Mouse (Mus musculus): Measurements from ENCODE around the gene Btbd18.
"Not testable (repeated sequence)": the region's sequence is repeated elsewhere in the genome, so short reads cannot be mapped to it uniquely, and the experiment has no call there.

Gene Btbd18

DNA sequence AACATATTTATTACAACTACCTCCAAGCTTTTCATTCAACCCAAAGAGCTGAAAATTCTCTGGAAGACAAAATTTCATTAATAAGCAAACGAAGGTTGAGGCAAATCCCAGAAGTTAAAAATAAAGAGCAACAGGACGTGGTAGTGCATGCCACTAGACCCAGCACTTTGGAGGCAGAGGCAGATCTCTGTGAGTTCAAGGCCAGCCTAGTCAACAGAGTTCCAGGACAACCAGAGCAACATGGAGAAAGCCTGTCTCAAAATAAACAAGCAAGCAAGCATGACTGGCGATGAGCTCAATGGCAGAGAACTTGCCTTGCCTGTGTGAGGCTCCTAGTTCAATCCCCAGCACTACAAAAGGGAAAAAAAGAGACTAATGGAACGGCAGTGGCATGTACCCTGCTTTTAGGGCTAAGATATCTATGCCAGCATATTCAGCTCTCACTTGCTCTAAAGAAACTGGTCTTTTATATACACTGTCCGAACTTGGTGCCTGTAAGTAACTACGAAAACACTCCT lies 11.8 kb upstream of the Btbd18 start:
- DNase-seq (ENCODE audit: low spot score) = no peak

DNA sequence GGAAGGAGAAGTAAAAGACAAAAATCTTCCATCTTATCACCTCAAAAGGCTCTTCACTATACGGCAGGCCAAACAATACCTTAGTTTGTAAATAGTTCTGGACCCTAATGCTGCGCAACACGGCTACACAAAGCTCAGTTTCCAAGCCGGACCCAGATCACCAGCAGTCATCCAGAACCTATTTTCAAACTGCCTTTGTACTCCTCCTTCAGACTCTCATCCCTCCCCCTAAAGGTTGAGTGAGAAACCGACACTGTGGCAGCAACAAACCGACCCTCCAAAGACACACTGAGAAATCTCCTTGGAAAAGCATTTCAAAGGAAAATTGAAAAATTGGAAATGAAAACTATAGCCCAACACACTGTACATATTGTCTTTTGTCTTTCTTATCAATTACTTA lies 10.5 kb upstream of the Btbd18 start:
- no peak for DNase-seq (ENCODE audit: low spot score)

DNA sequence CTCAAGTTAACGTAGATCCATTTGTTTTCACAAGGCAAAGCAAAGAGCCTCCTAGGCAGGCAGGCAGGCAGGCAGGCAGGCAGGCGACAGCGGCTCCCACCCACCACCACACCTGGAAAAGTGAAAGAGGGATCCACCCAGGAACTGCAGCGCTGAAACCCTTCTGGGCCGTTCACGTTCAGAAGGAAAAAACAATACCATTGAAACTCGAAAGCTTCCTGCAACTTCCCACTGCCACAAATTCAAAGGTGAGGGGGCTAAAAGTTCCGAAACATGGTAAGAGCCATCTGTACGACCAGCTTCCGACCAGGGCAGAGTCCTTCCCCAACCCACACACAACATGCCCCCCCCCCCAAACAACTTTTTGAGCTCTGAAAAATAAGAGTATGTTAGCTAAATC lies 9.2 kb upstream of the Btbd18 start:
- DNase-seq (ENCODE audit: low spot score) = no peak

DNA sequence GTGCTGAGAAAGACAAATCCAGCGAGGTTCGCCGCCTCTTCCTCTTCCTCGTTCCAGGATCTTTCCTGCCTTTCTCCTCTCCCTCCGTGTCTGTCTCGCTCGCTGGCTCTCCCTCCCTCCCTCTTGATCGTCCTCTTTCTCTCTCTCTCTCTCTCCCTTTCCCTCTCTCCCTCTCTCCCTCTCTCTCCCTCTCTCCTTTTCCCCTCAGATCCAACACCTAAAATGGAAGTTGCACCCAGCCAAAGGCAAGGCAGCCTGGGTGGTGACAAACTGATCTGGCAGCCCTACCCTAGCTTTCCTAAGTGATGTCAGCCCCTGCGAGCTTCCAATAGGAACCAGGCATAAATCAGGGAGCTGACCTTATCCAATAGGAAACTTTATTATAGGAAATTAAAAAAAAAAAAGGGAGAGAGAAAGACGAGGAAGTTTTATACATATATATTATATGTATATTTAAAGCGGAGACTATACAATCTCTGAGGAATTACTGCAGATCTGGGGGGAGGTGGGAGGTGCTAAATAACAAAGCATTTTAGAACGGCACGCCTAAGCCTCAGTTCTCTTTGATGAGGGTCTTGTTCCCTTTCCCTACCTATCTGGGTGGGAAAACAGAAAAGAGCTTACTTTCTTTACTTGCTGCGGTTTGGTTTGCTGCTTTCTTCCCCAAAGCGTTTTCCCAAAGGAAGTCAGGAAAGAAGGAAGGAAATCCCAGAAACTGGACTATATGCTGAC lies 8.2 kb upstream of the Btbd18 start, which contains the start of gene Ctnnd1:
Gene Ctnnd1, minus strand, starts transcription at position 302 of the 732 bp plus-strand sequence.
- peak; percentile 53 for DNase-seq (ENCODE audit: low spot score)

DNA sequence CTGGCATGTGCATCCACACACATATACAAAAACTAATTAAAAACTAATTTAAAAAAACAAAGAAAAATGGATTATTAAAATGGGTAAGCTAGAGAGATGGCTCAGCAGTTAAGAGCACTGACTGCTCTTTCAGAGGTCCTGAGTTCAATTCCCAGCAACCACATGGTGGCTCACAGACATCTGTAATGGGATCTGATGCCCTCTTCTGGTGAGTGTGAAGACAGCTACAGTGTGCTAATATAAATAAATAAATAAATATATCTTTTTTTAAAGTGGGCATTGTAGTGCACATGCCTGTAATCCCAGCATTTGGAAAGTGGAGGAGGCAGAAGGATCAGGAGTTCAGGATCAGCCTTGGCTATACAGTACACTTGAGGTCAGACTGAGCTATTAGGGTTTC lies 5.5 kb upstream of the Btbd18 start:
- no peak for DNase-seq (ENCODE audit: low spot score)

DNA sequence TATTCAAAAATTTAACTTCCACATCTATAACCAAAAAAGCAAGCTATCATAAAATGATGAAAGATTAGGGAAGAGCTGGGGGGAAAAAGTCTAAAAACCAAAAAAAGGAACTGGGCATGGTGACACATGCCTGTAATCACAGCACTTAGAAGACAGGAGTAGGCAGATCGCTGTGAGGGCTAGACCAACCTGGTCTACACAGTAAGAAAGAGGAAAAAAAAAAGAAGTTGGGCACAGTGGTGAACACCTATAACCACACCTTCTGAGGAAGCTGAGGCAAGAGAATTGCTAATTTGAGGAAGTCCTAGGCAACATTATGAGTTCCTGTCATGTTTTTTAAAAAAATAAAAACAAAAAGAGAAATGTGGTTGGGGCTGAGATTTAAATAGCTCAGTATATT lies 3.0 kb upstream of the Btbd18 start:
- no peak for DNase-seq (ENCODE audit: low spot score)

DNA sequence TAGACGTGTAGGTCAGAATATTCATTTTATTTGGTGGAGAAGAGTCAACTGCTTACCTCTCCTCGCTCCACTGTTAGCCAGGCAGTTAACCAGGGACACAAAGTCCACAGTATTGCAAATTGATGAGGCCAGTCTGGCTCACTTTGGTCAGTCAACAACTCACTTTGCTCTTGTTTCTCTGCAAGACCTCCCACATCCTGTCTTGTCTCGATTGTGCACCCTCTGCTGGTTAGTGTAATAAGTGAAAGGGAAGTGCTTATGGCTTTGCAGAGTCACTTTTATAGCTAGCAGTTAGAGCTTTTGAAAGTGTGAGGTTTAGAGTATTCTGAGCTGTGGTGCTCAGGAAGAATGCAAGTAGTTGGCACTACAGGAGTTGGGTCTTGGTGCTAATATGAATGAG lies 1.4 kb downstream of the Btbd18 start:
- peak; percentile 28 for DNase-seq (ENCODE audit: low spot score)

DNA sequence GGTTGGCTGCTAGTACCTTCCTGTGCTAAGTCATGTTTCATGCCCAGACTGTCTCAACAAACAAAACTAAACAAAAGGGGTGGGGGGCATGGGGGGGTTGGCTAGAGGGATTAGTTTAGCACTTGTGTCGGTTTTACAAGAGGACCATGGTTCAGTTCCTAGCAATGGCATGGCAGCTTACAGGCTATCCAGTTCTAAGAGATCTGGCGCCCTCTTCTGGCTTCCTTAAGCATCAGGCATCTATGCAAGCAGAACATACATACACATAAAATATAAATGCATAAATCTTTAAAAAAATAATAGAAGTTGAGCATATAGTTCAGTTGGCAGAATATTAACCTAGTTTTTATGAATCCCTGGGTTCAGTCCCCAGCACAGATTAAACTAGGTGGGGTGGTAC lies 4.0 kb downstream of the Btbd18 start:
- peak; percentile 36 for DNase-seq (ENCODE audit: low spot score)

DNA sequence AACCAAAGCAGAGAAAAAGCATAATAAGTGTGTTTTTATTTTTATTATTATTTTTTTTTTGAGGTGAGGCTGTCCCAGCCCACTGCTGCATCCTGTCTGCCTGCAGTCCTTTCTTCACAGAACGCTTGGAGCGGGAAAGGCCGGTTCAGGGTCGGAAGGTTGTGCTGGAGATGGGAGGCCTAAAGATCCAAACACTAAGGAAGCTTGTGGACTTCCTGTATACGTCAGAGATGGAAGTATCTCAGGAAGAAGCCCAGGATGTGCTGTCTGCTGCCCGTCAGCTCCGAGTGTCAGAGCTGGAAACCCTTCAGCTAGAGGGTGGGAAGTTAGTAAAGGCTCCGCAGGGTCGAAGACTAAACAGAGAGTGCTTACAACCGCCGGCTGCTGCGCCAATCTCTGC lies 7.2 kb downstream of the Btbd18 start:
- no peak for DNase-seq (ENCODE audit: low spot score)

DNA sequence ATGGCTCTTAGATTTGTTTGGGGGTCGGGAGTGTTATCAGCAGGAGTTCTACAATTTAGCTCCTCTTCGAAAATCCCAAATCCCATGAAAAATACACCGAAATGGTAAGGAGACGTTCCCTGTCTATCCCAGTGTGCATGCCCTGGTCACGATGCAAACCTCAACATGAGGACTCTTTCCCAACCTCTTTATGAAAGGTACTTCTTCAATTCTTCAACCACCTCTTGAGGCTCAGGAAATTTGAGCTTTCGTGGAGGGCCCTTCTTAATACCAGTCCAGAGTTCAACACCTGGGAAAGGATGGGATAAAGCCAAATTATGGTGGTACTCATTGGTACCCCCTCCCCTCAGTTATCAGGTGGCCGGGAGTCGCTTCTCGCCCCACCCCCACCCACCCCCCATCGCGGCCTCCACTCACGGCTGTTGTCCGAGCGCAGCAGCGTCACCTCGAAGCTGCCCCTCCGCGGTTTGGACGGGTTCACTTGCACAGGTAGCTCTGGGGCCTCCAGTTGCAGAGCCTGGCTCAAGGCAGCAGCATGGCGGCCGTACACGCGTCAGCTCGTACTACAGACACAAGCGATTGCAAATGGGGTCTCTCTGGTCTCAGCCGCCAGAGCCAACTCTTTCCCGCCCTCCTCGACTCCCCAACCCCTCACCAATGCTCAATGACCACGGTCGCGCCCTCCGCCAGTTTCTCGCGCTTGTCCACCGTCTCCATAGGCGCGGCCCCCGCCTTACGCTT lies 11.1 kb downstream of the Btbd18 start:
- DNase-seq (ENCODE audit: low spot score) = no peak

DNA sequence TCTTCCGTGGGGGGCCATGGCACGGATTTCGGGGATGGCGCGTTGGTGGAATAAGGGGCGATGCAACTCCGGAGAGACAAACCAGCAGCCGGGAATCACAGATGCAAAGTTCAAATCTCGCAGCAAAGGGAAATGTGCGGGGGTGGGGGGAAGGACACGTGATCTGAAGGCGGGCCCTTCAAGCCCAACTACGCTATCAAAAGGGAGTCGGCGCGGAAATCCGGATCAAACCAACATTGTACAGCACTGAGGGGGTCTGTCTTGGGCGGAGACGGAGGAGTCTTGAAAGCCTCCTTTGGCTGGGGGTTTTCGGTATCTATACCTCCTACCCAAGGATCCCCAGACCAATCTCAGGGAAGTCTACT lies 11.7 kb downstream of the Btbd18 start, which contains the start of gene Selenoh:
Gene Selenoh, minus strand, starts transcription at position 202 of the 365 bp plus-strand sequence.
- DNase-seq (ENCODE audit: low spot score) = peak; percentile 70

DNA sequence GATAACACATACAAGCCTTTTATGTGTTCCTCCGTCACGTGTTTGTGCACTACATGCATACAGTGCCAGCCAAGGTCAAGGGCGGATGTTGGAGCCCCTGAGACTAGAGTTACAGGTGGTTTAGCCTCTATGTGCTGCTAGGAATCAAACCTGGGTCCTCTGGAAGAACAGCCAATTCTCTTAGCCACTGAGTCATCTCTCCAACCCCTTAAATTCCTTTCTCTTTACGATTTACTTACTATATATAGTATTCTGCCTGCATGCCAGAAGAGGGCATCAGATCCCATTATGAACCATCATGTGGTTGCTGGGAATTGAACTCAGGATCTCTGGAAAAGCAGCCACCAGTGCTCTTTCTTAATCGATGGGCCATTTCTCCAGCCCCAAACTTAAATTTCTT lies 12.7 kb downstream of the Btbd18 start:
- DNase-seq (ENCODE audit: low spot score) = not testable (repeated sequence)

DNA sequence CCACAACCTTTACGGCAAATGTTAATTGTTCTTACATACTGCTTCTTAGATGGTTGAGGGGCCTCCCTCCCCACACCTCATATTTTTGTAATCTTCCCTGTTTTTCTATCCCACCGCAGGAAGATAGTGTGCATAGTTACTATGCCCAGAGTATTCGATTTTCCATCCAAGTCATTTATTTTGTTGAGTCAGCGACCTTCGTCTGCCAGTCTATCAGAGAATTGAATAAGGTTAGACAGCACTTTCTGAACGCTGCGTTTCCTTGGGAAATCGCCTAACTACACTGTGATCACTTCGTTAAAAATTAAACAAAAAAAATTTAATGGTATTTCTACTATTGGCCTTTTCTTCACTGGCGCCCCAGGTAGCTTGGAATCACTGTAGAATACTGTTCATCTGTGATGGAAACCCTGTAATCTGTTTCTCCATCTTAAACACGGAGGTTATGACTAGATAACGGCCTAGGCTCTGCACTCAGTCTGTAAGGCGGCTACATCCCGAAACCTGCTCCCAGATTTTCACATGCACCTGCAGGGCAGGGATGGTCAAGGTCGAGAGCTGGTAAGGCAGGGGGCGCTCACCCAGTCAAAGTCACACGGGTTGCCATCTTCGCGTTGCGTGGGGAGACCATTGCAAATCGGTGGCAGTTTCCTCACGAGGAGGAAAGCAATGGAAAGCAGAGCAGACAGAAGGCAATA lies 18.5 kb downstream of the Btbd18 start:
- DNase-seq (ENCODE audit: low spot score) = no peak

DNA sequence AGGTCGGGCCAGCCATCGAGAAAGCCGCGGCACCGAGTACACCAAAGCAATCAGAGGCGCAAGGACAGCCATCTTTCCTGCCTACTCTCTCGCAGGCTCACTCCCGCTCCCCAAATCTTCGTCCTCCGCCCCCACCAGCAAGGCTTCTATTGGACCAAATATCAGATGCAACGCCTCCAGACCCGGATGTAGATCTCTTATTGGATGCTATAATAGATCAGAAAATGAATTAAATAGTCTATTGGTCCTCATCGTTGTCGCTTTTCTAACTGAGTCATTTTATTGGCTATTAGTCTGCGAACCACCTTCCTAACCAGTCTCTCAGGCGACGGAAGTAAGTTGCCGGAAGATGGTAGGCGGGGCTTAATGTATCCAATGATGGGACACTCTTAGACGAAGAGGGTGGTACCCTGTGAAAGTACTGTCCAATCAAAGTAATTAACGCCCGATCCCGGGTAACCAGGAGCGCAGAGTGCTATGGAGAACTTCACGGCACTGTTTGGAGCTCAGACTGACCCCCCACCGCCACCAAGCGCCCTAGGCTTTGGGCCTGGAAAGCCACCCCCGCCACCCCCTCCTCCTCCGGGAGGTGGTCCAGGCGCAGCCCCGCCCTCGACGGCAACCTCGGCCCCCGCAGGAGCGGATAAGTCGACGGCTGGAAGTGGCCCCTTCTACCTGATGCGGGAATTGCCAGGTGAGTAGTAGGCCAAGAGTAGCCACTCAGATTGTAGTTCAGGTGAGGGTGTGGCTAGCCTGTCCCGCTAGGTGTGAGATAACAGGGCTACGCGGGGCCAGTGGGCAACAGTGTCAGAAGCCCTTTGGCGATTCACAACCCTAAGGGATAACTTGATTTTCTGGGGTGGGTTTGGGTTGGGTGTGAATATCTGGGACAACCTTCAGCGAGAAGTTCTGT lies 19.3 kb downstream of the Btbd18 start, which contains the start of the genes Gm28635 and Med19:
Gene Gm28635, minus strand, starts transcription at position 74 of the 913 bp plus-strand sequence.
Gene Med19, plus strand, starts transcription at position 435 of the 913 bp plus-strand sequence.
- DNase-seq (ENCODE audit: low spot score) = peak; percentile 77

DNA sequence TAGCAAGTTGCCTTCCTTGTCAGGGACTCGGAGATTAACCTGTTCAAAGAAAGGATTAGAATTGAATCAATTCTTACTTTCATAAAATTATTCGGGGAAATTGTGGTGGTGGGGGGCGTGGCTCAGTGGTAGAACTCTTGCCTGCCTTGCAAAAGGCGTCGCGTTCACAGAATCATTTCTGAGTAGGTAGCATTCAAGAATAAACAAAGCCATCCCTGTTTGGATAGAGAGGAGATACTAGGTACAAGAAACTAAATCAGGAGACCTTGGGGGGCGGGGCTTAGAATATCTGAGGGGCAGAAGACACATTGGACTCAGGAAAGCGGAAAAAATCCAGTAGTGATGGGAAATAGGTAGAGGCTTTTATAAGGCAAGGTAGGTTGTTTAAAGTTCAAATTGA lies 20.1 kb downstream of the Btbd18 start, which contains the start of gene Tmx2:
Gene Tmx2, minus strand, starts transcription at position 125 of the 400 bp plus-strand sequence.
- DNase-seq (ENCODE audit: low spot score) = no peak

DNA sequence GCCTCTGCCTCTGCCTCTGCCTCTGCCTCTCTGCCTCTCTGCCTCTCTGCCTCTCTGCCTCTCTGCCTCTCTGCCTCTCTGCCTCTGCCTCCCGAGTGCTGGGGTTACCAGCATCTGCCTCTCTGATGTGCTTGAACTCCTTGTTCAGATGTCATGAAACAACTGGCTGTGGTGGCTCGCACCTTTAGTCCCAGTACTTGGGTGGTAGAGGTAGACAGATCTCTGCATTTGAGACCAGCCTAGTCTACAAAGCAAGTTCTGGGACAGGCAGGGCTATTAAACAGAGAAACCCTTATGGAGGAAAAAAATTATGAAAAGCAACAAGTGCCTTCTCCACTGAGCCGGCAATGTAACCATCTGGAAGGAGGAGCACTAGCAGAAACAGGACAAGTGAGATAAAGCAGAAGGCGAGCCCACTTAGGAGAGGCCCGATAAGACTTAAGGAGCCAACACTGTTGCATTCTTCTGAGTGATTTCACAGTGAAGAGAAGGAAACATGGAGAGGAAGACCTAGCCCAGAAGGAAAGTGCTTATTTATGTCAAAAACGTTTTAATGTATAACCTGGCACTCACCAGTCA lies 23.8 kb downstream of the Btbd18 start:
- DNase-seq (ENCODE audit: low spot score) = no peak

DNA sequence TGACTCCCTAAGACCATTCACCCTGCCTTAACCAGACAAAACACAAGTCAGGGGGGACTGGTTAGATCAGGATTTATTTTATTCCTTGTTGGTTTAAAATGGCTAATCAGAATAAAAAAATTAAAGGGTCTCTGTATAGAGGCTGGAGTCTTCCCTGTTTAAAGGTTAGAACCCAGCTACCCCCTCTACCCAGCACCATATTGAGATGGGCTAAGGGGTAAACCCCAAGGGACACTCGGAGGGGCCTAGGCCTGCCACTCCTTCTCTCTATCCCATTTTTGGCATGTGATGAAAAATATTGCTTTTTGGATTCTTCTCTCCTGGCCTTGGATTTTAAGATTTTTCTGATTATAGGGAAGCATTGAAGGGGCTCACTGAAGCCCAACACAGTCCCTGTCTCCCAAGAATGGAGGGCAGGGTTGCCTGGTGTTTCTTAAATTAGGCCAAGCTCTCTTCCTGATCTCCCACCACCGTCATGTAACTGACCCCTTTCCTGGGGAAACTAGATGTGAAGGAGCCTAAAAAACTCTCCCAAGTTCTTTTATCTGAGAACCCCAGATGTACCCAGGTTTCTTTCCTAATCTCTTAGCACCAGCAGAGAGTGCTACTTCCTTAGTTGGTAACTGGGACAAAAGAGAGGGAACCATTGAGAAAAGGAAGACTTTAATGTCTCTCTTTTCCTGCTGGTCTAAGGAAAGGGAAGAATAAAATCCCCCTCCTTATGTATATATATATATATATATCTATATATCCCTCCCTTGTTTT lies 29.4 kb downstream of the Btbd18 start:
- no peak for DNase-seq (ENCODE audit: low spot score)

DNA sequence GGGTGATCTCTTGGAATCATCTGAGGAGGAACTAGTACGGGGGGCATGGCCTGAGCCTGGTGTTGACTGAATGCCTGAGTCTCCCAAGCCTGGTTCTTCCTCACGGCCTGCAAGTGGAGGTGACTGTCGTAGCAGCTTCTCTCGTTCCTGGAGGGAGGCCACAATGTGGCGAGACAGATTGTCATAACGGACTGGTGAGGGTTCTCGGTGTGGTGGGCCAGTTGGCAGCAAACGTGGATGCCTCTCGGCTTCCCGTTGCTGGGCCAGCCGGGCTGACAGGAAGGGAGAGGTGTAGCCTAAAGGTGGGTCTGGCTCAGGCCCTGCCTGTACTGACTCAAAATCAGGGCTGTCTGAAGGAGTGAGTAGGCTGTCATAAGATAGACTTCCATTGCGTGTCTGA lies 31.2 kb downstream of the Btbd18 start:
- no peak for DNase-seq (ENCODE audit: low spot score)

DNA sequence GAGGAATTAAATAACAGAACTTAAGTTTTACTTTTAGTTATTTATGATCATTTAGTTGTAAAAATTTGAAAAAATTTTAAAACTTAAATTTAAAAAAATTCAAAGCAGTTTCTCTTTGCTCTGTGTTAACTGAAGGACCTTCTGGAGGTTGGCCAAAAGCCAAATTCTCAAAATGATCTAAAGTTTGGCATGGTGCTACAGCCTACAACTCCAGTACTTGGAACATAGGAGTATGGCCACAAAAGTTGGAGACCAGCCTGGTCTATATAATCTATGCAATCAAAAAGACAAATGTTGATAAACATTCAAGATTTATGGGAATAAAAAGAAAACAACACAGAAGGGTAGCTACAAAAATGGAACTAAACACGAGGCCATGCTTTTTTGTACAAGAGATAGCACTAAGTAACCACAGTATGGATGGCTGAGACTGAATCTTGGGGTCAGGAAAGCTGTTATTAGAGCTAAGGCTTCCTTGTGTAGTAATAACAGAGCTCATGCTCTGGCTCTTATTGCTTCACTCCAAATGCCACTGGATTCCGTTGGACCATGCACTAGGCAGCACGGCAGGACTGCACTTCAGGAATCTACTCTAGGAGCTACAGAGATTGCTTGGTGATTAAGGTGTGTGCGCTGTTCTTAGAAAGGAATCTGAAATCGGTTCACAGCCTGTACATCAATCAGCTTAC lies 36.3 kb downstream of the Btbd18 start:
- no peak for DNase-seq (ENCODE audit: low spot score)

DNA sequence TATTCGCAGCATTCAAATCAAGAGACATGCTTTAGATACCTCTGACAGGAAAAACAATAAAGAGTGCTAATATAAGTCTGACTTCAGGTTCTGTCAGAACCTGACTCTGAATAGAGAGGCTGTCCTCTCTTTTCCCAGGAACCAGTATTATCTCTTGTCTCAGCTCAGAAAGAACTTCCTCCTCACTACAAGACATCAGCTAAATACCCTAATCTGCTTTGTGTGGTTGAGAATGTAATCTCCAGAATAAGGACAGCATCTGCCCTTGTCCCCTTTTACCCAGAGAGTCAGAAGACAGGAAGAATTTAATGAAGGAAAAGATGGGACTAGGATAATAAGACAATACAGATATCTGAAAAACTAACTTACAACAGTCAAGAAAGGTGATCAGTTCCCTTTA lies 44.6 kb downstream of the Btbd18 start:
- no peak for DNase-seq (ENCODE audit: low spot score)
